Mouse (Mus musculus) cerebellum, adult 9-10 months (tissue): ENCODE results near the gene Elovl5.

Experiments used
- DNase-seq: peaks from one replicate; pipeline ENCODE4 v3.0.0; 2022

Elovl5 gene

DNA sequence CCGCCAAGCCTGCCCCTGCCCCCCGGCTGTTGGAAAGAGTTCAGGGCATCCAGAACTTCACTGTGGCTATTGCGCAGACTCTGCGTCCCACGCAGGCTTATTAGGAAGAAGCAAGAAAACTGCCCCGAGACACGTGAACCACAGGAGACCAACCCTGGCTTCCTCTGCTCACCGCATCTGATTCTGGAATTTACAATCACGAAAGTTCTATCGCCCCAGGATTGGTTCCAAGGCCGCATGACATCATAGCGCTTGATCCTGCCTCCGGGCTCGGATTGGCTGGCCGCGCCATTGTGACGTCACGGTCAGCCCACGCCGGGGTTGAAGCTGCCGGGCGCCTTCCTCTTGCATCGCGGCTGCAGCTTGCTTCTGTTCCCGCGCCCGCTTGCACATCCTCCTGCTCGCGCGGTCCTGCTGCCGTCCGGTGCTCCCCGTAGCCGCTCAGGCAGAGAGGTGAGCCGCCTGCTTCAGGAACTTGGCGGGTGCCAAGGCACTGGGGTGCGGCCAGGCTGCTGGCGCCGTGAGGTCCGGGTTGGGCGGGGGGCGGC lies at the start of gene Elovl5:
Elovl5 (plus strand) TSS at position 291 of the 548 bp plus-strand sequence.
- DNase-seq: peak; percentile 97

DNA sequence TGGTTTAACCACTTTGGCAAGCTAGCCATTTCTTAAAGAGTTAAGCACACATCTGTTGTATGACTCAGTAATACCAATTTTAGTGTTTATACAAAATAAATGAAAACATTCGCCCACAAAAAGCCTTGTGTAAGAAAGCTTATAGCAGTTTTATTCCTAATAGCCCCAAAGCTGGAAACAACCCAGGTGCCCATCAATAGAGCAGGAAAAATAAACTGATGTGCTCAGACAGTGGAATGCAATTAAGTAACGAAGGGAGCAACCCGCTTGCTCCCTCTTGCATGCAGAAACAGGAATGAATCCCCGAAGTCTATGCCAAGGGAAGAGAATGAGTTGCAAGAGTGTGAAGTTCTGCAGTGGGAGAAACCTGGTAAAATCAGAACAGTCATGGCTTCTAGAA lies 25.7 kb upstream of the Elovl5 start:
- no peak for DNase-seq

DNA sequence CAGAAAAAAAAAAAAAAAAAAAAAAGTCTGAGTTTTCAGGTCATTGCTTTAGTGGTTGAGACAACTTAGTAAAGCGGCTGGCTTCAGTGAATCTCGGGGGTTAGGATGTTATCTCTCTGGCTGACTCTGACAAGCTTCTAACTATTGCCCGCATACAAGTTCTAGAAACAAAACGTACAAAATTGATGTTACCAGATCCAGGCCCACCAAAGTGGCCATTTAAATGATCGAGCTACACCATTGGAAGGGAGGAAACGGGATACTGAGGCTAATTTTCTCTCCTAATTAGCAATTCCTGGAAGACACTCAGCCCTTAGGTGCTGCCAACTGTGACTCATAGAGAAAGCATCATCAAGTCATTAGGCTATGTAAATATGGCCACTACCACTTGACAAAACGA lies 18.6 kb upstream of the Elovl5 start:
- no peak for DNase-seq

DNA sequence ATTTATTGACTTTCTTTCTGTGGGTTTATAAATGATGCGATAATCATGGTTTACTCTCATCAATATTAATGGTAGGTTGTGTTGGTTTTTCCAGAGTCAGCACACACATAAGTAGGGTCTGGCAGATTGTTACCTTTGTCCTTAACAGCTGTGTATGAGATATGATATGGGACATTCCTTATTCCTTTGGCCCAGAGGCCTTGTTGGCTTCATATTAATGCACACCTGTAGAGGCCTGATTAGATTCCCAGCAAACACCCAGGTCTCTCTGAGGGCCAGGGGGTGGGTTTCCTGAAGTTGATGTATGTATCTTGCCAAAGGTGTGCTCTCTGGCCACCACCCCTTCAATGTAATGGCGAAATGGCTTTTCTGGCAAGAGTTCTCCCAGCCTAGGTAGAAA lies 13.0 kb upstream of the Elovl5 start:
- no peak for DNase-seq

- no peak for DNase-seq
These were observed 7.4 kb upstream of the Elovl5 start for GRCm38 (mm10) chr9:77909572-77910269.

DNA sequence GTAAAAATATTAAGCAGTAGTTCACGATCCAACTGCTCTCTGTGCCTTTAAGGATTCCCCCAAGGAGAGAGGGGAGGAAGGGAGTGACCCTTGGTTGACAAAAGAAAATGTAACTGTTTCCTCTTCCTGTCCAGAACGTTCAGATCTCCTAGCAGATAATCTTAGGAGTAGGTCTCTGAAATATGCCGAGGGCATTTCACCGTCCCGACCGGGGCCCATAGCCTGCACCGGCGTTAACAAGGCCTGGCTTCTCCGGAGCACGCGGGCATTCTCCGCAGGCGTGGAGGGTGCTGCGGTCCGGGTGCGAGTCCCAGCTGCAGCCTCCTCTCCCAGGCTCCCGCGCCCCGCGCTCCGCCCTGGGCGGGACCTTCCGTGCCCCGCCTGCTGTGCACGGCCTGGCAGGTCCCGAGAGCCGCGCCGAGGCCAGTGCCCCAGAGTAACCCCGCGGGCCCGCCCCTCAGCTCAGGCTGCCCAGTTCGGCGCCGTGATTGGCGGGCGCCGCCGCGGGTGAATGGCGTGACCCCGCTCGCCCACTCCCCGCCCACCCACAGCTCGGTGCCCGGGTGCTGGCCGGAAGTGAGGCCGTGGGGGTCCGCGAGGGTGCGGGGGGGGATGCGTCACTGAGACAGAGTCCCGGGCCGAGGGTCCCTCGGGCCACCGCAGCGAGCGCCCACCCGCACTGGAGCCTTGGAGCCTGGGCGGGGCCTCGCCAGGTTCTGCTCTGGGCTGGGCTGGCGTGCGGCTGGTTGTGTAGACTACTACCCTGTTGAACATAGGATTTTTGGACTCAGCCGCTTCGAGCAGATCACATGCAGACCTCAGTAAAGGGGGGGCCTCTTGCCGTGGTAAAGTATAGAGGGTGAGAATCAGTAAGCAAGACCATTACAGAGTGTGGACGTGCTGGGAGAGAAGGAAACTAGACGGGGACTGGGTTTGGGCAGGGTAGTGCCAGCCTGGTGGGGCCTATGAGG lies 6.6 kb upstream of the Elovl5 start:
- DNase-seq: peak; percentile 88

- no peak for DNase-seq
These were observed 5.5 kb upstream of the Elovl5 start for GRCm38 (mm10) chr9:77911508-77912229.

DNA sequence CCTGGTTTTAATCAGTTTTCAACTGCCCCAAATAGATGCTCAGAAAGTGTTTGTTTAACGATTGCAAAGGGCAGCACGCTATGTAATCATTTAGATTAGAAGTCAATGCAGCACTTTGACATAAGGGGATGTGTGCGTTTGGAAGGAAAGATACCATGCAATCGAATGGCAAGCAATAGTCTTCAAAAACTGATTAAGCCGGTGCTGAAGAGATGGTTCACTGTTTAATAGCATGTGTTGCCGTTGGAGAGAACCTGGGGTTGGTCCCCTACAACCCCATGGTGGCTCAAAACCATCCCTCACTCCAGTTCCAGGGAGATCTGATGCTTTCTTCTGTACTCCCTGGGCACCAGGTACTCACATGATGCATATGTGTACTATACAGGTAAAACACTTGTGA lies 4.9 kb upstream of the Elovl5 start:
- peak; percentile 5 for DNase-seq

DNA sequence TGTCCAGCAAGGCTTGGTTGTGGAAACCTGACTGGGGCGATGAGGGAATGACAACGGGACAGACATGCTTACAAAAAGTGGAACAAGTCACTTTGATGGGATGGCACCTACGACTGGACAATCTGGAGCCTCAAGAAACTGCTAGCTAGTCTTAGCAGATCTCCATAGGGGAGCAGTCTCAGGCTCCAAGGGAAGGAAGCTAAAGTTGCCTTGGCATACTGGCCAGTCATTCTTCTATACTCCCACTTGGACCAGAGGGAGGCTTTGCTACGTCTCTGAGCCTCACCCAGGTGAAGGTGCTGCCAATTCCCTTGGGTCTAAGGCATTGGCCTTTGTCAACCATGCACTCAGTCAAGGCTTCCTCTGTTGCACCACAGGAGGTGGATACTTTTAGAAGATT lies 2.5 kb upstream of the Elovl5 start:
- peak; percentile 11 for DNase-seq

- peak; percentile 5 for DNase-seq
These were observed 1.4 kb upstream of the Elovl5 start for GRCm38 (mm10) chr9:77915791-77916190.

DNA sequence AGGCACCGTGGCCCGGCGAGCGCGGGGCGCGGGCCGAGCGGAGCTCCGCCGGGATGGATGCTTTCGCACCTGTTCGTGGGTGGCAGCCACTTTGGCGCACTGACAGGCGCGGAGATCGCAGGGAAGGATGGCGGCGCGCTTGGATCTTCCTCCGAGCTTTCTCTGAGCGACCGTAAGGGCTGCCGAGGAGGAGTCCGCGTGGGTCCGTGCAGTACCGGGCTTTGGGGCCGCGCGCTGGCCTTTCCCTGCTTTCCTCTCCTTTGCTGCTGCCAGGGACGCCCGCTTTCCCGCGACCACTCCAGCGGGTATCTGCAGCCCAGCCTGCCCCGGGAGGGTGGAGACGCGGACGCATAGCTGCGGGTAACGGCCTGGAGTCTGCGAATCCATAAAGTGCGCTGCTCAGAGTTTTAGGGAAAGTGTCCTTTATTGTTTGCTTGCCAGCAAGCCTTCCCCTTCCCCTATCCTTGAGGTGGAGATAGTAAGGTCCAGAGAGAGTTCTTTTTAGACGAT lies 513 bp downstream of the Elovl5 start:
- DNase-seq: no peak

DNA sequence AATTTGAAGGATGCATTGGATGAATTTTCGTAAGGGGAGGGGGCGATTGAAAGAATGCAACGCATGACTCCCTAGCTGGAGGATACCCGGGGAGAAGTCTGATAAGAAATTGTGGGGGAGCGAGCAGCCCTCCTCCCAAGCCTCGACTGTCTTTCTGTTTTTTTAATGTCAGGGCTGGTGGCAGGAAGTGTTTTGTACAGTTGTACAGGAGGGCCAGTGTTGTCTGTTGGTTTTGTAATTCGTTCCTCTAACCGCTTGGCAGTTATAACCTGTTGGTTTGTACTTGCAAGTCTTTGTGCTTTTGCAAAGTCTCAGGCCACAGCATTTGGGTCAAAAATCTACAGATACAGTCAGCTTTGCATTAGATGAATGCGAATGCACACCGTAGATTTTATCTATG lies 1.0 kb downstream of the Elovl5 start:
- DNase-seq: no peak

DNA sequence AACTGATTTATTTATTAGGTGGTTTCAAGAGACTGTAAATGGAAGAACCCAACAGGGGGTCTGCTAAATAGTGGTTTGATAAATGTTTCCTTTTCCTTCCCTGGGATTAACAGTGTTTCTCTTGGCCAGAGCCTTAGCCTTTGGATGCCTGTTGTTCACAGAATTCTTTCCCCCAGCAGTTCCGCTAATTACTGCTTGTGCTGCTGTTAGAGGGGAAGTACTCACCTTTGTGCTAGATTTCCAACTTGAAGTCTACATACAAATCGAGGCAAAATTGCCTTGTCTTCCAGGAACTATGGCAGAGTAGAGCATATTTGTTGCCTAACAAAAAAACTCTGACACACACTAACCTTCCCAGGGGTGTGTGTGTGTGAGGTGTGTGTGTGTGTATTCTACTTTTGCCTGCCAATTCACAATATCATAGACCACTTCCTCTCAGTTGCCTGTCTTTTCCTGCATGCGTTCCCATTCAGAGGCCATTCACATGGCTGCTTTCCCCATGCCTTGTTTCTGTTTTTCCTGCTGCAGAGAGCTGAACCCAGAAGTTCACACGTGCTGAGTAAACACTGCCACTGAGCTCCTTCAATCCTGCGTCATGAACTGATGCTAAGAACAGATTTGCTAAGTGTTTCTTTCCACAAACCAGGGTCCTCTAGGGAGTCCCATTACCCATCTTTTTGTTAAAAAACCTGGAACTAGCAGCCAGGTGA lies 2.0 kb downstream of the Elovl5 start:
- DNase-seq: no peak

DNA sequence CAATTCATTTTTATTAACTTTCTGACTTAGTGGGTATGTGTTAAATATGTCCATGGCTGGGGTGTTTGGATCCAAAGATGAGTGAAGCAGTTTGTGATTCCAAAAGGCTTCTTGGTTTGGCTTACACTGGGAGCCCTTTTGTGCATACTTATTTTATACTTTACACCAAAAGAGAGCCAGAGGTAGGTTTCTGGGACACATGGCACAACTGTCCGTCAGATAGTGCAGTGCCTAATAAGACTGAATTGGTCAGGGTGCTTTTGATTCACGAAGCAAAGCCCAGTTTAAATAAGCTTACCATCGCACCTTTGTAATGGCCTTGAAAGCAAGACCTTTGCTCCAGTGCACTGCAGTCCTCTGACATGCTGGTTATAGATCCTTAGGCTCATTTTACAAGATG lies 3.3 kb downstream of the Elovl5 start:
- DNase-seq: no peak

DNA sequence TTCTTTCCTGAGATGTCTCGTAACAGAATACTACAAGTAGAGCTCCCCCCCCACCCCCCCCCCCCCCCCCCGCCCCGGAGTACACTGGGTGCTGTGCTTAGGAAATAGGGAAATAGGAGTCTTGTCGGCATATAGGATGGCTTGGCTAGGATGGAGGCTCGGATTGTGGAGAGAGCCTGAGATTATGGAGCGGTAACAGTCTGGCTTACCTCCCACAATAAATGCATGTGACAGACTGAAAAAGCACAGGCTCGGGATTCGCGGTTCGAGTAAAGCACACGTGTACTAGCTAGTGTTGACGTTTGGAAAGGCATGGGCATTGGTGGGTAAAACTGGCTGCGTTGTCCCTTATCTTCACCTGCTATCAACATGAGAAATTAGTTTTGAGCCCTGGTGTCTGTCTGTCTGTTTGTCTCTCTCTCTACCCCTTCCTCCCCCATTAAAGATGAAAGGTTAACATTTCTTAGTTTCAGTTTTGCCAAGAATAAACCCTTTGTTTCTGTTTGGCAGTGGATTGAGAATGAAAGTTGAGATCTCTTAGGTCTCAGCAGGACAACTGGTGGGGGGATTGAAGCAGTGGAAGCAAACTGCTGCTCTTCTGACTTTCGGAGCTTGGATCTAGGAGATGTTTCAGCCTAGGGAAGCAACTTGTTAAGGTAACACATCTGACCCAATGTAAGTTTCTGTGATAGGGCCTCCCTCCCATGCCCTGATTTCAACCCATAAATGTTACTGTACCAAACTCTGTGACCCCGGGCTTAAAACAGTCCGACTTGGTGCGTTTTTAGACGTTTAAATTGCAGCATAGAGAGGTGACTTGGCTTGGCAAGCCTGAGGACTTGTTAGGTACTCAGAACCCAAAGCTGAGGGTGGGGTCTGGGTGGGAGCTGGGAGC lies 4.4 kb downstream of the Elovl5 start:
- no peak for DNase-seq

- no peak for DNase-seq
These were observed 6.6 kb downstream of the Elovl5 start for GRCm38 (mm10) chr9:77923774-77924173.

- DNase-seq: no peak
These were observed 7.0 kb downstream of the Elovl5 start for GRCm38 (mm10) chr9:77924199-77924598.

DNA sequence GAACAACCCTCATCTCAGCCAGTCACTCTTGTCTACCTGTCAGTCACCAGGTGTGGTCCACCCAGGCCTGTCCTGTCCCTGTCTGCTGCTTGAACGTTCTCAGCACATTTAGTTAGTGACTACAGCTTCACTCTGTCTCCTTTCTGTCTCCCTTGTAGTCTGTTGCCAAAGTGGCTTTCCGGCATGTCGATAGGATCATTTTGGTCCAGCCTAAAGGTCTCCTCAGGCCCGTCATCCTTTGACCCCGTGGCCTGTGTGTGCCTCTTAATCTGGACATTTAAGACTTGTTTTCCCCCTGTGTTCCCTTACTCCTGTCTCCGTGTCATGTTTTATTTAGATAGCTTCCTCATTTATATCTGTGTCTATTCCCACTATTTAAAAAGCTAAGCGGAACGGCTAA lies 9.0 kb downstream of the Elovl5 start:
- DNase-seq: no peak

DNA sequence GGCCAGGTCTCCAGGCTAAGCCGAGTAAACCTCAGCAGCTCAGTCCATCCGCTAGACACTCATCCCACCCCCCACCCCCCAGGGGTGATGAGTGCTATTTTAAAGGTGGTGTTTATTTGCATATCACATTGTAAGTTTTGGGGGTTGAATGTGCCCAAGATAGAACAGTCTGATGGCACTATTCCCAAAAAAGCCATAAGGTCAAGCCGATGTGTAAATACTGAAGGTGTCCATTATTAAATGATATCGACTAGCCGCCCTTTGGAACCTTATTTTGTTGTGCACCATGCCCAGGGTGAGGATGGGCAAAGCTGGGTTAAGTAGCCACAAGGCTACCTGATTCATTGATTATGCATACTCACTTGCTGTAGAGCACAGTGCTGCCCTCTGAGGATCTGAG lies 9.7 kb downstream of the Elovl5 start:
- no peak for DNase-seq

DNA sequence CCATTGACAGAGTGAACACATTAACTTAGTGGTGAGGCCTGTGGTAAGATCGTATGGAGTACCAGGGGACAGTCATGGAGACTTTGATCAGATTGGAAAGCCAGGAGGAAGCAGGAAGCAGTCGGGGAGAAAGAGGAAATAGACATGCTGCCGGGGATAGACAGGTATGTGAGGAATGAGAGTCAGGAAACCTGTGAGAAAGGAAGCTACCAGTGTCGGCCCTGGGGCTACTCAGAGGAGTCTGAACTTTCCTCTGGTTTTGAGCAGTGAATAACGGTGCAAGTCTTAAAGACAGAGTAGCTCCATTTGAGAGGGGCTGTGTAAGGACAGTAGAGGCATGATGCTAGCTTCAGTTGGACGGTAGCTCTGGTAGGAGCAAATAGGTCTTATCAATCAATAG lies 10.3 kb downstream of the Elovl5 start:
- no peak for DNase-seq

- DNase-seq: no peak
These were observed 11.6 kb downstream of the Elovl5 start for GRCm38 (mm10) chr9:77928769-77929168.
